Mouse (Mus musculus): ENCODE data around the gene Ebpl. TPM values are rescaled to one million over a fixed set of nuclear protein-coding genes. Genes with fewer than 3 reads are reported as not detected.

The Ebpl gene
- 4.7 TPM for polyA plus RNA-seq (2015; fragmentation: Illumina TruSeq; extraction: RNeasy Lipid Tissue Mini Kit (QIAGEN cat#74804); ENCODE audit: low read depth, low replicate concordance)

GRCm38 (mm10) chr14:61360131-61360980, at the start of gene Ebpl:
Gene Ebpl, minus strand, starts transcription at chr14:61360439.

GRCm38 (mm10) chr14:61309593-61309992, 50.6 kb downstream of the Ebpl start, which contains the start of gene Arl11:
Gene Arl11, plus strand, starts transcription at chr14:61309753.

Other genes starting within 250 kb of the Ebpl start
- 21.6 TPM for gene Sacs, start 222.0 kb downstream of the Ebpl start, polyA plus RNA-seq (2015; fragmentation: Illumina TruSeq; extraction: RNeasy Lipid Tissue Mini Kit (QIAGEN cat#74804); ENCODE audit: low read depth, low replicate concordance)
- gene Sgcg, start 101.9 kb downstream of the Ebpl start, polyA plus RNA-seq (2015; fragmentation: Illumina TruSeq; extraction: RNeasy Lipid Tissue Mini Kit (QIAGEN cat#74804); ENCODE audit: low read depth, low replicate concordance) = not detected
- gene Arl11, start 50.7 kb downstream of the Ebpl start, polyA plus RNA-seq (2015; fragmentation: Illumina TruSeq; extraction: RNeasy Lipid Tissue Mini Kit (QIAGEN cat#74804); ENCODE audit: low read depth, low replicate concordance) = 0.62 TPM
- 69.3 TPM for gene Kpna3, start 79.4 kb upstream of the Ebpl start, polyA plus RNA-seq (2015; fragmentation: Illumina TruSeq; extraction: RNeasy Lipid Tissue Mini Kit (QIAGEN cat#74804); ENCODE audit: low read depth, low replicate concordance)
- gene Spryd7, start 196.4 kb upstream of the Ebpl start, polyA plus RNA-seq (2015; fragmentation: Illumina TruSeq; extraction: RNeasy Lipid Tissue Mini Kit (QIAGEN cat#74804); ENCODE audit: low read depth, low replicate concordance) = 79.1 TPM
- gene Trim13, start 237.8 kb upstream of the Ebpl start, polyA plus RNA-seq (2015; fragmentation: Illumina TruSeq; extraction: RNeasy Lipid Tissue Mini Kit (QIAGEN cat#74804); ENCODE audit: low read depth, low replicate concordance) = 18.3 TPM
- not detected for gene Kcnrg, start 247.0 kb upstream of the Ebpl start, polyA plus RNA-seq (2015; fragmentation: Illumina TruSeq; extraction: RNeasy Lipid Tissue Mini Kit (QIAGEN cat#74804); ENCODE audit: low read depth, low replicate concordance)